Mouse (Mus musculus) forebrain, embryonic 11.5 days (tissue): Measurements from ENCODE around the gene Cd48. TPM values are rescaled to one million over a fixed set of nuclear protein-coding genes. Genes with fewer than 3 reads are reported as not detected.

Experiments used
- ATAC-seq: fragments of 200-750 bp; cut with Nextera tagmentation; replicated peaks from 2 replicates; pipeline ENCODE4 v1.8.0; 2017; ENCODE audit warnings: moderate TSS enrichment; ENCODE audit not compliant: low FRiP score
- DNase-seq: peaks from one replicate; pipeline ENCODE4 v3.0.0-alpha.2; 2017; ENCODE audit warnings: low spot score
- H3K27ac ChIP-seq: fragments of 300-500 bp; sonication (generic); 2 replicates; pipeline ENCODE4 v1.5.1; 2014; ENCODE audit warnings: low read depth, low read length
- H3K27me3 ChIP-seq: fragments of 300-500 bp; sonication (generic); 2 replicates; pipeline ENCODE4 v1.6.1; 2014; ENCODE audit warnings: mild to moderate bottlenecking, low read length, mixed read lengths; ENCODE audit not compliant: control insufficient read depth, insufficient read depth
- H3K36me3 ChIP-seq: fragments of 300-500 bp; sonication (generic); 2 replicates; pipeline ENCODE4 v1.6.1; 2014; ENCODE audit warnings: mild to moderate bottlenecking, low read length, moderate library complexity, mixed read lengths; ENCODE audit not compliant: control insufficient read depth, insufficient read depth
- H3K4me1 ChIP-seq: fragments of 300-500 bp; sonication (generic); replicated peaks from 2 replicates; pipeline ENCODE4 v1.6.1; 2014; ENCODE audit warnings: low read length, mixed read lengths; ENCODE audit not compliant: control insufficient read depth, insufficient read depth
- H3K4me2 ChIP-seq: fragments of 300-500 bp; sonication (generic); 2 replicates; pipeline ENCODE4 v1.6.1; 2014; ENCODE audit warnings: low read depth, mild to moderate bottlenecking, low read length, moderate library complexity, mixed read lengths; ENCODE audit not compliant: severe bottlenecking
- H3K4me3 ChIP-seq: fragments of 300-500 bp; sonication (generic); 2 replicates; pipeline ENCODE4 v1.5.1; 2014; ENCODE audit warnings: low read depth, low read length
- H3K9ac ChIP-seq: fragments of 300-500 bp; sonication (generic); 2 replicates; pipeline ENCODE4 v1.6.1; 2014; ENCODE audit warnings: low read length
- H3K9me3 ChIP-seq: fragments of 300-500 bp; sonication (generic); 2 replicates; pipeline ENCODE4 v1.6.1; 2016; ENCODE audit warnings: low read length, mixed read lengths; ENCODE audit not compliant: control insufficient read depth
- WGBS: fragments of 180-500 bp; shearing (Covaris S2); extraction: QIAGEN DNeasy Blood & Tissue Kit; methylation state at CpG from one replicate; pipeline ENCODE4 v1.1.7; 2014; 5-methylcytosine and 5-hydroxymethylcytosine counted together
- microRNA-seq: library from miRNA; unstranded; fragments of <30 nt; microRNA quantifications from one replicate; pipeline ENCODE4, GENCODE M21; 2016; ENCODE audit not compliant: insufficient number of aligned reads
- polyA plus RNA-seq: library from polyadenylated mRNA; unstranded; fragments of >200 nt; fragmentation: Nextera tagmentation; extraction: Ambion mirVana; gene quantifications from 2 replicates; pipeline ENCODE4 v1.2.1, GENCODE M21; 2014

Gene Cd48
- polyA plus RNA-seq, 1 experiment from 2014 or later = not detected

DNA sequence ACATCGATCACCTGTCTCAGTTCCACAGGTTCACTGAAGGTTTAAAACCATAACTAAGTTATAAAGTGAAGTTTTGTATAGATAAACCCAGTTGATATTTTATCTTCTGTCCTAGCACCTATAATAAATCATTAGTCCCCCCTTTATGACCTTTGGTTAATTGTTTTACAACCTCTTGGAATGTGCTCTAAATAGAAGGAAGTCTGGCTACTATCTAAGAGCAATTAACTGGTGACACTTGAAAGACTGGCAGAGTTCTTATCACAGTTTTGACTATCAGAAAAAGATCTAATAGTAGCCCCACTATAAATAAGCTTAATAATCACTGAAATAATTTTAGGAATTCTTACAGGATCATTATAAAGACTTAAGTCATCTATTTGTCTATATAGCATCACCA, 34.4 kb downstream of the Cd48 start:
- no peaks in the 10 kb centered on the region for H3K27me3 ChIP-seq
- ATAC-seq = no peak
- H3K9me3 ChIP-seq = no peaks in the 10 kb centered on the region
- no peak for DNase-seq
- WGBS = 95% methylated on average over 1 of the region's 1 CpGs
- H3K27ac ChIP-seq = no peak overlapping the region
- no peak overlapping the region for H3K9ac ChIP-seq
- H3K36me3 ChIP-seq = no peaks in the 10 kb centered on the region
- H3K4me3 ChIP-seq = no peak overlapping the region
- H3K4me1 ChIP-seq = no peaks in the 10 kb centered on the region
- H3K4me2 ChIP-seq = no peak overlapping the region

- Histone ChIP-seq H3K27ac (no peak overlapping the region), H3K4me3 (no peak overlapping the region), H3K4me1 (no peaks in the 10 kb centered on the region), H3K4me2 (no peak overlapping the region), H3K36me3 (no peaks in the 10 kb centered on the region), H3K27me3 (no peaks in the 10 kb centered on the region), H3K9me3 (no peaks in the 10 kb centered on the region; the same call in 1 of the 2 replicates), H3K9ac (no peak overlapping the region)
- ATAC-seq = no peak
- DNase-seq = no peak
Observed at GRCm38 (mm10) chr1:171731195-171731594, 49.4 kb downstream of the Cd48 start.

DNA sequence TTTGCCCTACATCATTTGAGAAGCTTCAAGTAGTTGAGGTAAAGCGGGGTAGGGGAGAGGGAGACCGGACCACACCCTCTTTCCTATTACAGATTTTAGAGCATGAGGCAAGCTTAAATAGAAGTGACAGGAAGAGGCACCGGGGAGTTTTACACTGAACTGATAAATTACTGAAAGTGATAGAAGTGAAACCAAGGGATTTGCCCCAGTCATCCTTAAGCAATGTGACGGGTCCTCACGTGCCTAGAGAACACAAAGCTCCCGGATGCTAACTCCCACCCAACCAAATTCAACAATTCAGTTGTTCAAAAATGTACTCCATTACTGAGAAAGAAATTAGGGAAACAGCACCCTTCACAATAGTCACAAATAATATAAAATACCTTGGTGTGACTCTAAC, 53.1 kb downstream of the Cd48 start:
- no peak for DNase-seq
- H3K27me3 ChIP-seq = no peaks in the 10 kb centered on the region
- no peak overlapping the region for H3K4me3 ChIP-seq
- H3K4me2 ChIP-seq = no peak overlapping the region
- H3K36me3 ChIP-seq = no peaks in the 10 kb centered on the region
- no peak overlapping the region for H3K27ac ChIP-seq
- H3K9me3 ChIP-seq = no peaks in the 10 kb centered on the region
- H3K9ac ChIP-seq = no peak overlapping the region
- WGBS = 95% methylated on average over 6 of the region's 6 CpGs
- no peaks in the 10 kb centered on the region for H3K4me1 ChIP-seq
- no peak for ATAC-seq

GRCm38 (mm10) chr1:171748127-171748969, 66.5 kb downstream of the Cd48 start:
- Histone ChIP-seq H3K36me3 (no peaks in the 10 kb centered on the region), H3K4me3 (no peak overlapping the region), H3K4me1 (no peaks in the 10 kb centered on the region), H3K9ac (no peak overlapping the region), H3K27me3 (no peaks in the 10 kb centered on the region), H3K9me3 (no peaks in the 10 kb centered on the region), H3K27ac (no peak overlapping the region), H3K4me2 (no peak overlapping the region)
- ATAC-seq (no peak), DNase-seq (no peak)
- WGBS = 90% methylated on average over 3 of the region's 3 CpGs

Small RNA genes lying within 50 kb of the gene (microRNA-seq; reads per million reads assigned to microRNA genes)
- not detected for gene Mir7683

Other genes with a start within 250 kb of the Cd48 start
- gene F11r, start 244.5 kb upstream of the Cd48 start, polyA plus RNA-seq = 12.8 and 13.4 TPM in 2 replicates
- 12.5 and 13.5 TPM in 2 replicates for gene Alyref2, start 178.5 kb upstream of the Cd48 start, polyA plus RNA-seq
- not detected in 2 replicates for gene Itln1, start 146.7 kb upstream of the Cd48 start, polyA plus RNA-seq
- gene Cd244a, start 122.8 kb upstream of the Cd48 start, polyA plus RNA-seq = not detected in 2 replicates
- not detected in 2 replicates for gene Ly9, start 74.6 kb upstream of the Cd48 start, polyA plus RNA-seq
- gene Slamf7, start 29.0 kb upstream of the Cd48 start, polyA plus RNA-seq = not detected in 2 replicates
- 0.27 and 0.35 TPM in 2 replicates for gene Slamf1, start 85.1 kb downstream of the Cd48 start, polyA plus RNA-seq
- gene Cd84, start 157.7 kb downstream of the Cd48 start, polyA plus RNA-seq = 0.69 and 0.87 TPM in 2 replicates
- not detected in 2 replicates for gene Gm10521, start 213.7 kb downstream of the Cd48 start, polyA plus RNA-seq
- 0.11 TPM in 1 of 2 replicates, not detected in the other for gene Slamf6, start 235.5 kb downstream of the Cd48 start, polyA plus RNA-seq